Mouse (Mus musculus): ENCODE measurements around the gene Hypk.
A peak's percentile ranks its signal among the peaks of the same experiment; 100 is the strongest.
"Not testable (repeated sequence)": the region's sequence is repeated elsewhere in the genome, so short reads cannot be mapped to it uniquely, and the experiment has no call there.

The Hypk gene

GRCm38 (mm10) chr2:121448136-121448535 lies 5.0 kb upstream of the Hypk start:
- peak; percentile 45 for DNase-seq (ENCODE audit: low spot score)

GRCm38 (mm10) chr2:121448739-121449535 lies 4.2 kb upstream of the Hypk start, which contains the start of gene Serf2:
Gene Serf2, plus strand, starts transcription at chr2:121449195.
- DNase-seq (ENCODE audit: low spot score), result peak; percentile 99

- DNase-seq (ENCODE audit: low spot score), result no peak
Measured at GRCm38 (mm10) chr2:121449545-121450011, 3.5 kb upstream of the Hypk start.

DNA sequence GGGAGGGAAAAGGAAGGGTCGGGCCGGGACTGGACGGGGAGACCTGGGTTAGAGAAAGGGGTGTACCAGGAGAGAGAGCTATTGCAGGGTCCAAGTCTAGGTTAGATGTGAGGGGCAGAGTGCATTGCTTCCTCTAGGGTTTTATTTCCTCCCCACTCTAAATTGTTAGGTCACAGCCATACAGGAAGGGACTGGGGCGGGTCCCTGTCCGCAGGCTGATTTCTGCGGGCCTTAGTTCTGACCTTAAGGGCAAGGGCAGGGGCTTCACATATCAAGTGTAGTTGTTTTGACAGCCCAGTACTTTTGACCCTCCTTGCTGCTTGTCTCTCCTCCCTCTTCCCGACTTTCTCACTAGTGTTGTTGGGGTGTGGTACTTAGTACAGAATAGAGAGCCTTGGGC lies 3.0 kb upstream of the Hypk start:
- peak; percentile 30 for DNase-seq (ENCODE audit: low spot score)

- no peak for DNase-seq (ENCODE audit: low spot score)
Measured at GRCm38 (mm10) chr2:121452361-121452760, 729 bp upstream of the Hypk start.

DNA sequence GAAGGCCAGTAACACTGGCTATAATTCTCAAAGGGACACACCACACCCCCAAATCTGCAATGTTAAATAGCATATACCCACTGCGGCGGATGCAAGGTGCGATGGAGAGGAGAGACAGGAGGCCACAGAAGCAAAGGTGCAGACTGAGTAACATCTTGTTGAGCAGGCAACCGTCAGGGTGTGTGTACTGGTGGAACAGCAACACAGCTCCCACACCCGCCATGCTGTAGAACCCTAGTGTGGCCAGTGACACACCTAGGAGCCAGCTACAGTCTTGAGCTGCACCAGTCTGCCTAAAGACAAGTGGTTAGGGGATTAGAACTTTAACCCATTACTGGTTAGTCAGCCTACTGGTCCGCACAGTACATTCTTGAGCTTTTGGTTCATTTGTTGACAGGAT lies 827 bp downstream of the Hypk start:
- no peak for DNase-seq (ENCODE audit: low spot score)

DNA sequence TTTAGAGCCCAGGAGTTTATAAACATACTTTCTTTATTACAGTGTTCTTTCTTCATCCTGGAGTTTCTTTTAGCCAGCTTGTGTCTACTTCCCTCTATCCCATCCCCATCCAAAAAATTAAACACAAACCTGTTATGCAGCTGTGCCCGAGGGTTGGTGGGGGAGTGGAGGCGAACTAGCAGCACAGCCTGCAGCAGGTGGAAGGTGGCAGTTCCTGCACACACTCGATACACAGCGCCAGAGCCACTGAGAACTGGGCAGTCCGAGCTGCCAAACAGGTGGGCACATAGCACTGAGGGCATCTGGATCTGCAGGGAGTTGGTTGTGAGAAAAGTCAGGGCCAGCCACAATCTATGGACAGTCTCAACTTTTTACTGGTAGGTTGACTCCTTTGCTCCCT lies 2.4 kb downstream of the Hypk start:
- no peak for DNase-seq (ENCODE audit: low spot score)

- peak; percentile 96 for DNase-seq (ENCODE audit: low spot score)
Measured at GRCm38 (mm10) chr2:121456692-121457642, 3.9 kb downstream of the Hypk start, which contains the start of gene Serinc4. Gene Serinc4, minus strand, starts transcription at chr2:121456781.

GRCm38 (mm10) chr2:121460071-121460470 lies 7.0 kb downstream of the Hypk start:
- DNase-seq (ENCODE audit: low spot score), result no peak

GRCm38 (mm10) chr2:121468982-121469381 lies 15.9 kb downstream of the Hypk start:
- not testable (repeated sequence) for DNase-seq (ENCODE audit: low spot score)

- not testable (repeated sequence) for DNase-seq (ENCODE audit: low spot score)
Measured at GRCm38 (mm10) chr2:121472783-121473182, 19.7 kb downstream of the Hypk start.

DNA sequence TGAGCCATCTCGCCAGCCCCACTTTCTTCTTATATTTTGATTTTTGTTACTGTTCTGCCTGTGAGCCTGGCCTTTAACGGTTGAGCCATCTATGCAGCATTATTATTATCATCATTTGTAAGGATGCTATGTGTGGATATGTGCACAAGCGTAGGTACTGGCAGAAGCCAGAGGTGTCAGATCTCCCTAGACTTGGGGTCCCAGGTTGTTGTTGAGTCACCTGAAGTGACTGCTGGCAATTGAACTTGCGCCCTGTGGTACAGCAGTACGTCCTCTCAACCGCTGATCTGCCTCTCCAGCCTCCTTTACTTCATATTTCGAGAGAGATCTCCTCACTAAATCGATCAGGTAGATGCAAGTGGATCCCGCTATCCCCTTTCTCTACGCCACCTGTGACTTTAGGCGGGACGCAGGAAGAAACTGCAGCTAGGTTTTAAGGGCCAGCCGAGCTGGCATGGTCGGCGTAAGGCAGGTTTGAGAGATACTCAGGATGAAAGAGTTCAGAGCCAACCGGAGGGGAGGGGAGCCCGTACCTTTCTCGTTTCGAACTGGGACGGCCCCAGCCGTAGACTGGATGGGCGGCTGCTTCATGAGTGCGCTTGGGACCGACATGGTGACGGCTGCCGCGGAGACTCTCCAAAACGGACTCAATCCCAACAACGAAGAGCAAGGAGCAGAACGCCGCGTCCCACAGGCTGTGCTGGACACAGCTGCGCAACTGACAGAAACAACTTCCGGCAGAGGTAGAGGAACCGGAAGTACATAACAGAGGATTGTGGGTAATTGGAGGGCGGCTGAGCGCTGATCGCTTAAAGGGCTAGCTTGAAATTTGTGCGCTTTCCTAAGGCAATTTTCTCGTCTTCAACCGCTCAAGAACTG lies 20.4 kb downstream of the Hypk start, which contains the start of gene Mfap1b:
Gene Mfap1b (minus strand): TSS at position 767 of the 879 bp plus-strand sequence.
- DNase-seq (ENCODE audit: low spot score), result peak; percentile 95

DNA sequence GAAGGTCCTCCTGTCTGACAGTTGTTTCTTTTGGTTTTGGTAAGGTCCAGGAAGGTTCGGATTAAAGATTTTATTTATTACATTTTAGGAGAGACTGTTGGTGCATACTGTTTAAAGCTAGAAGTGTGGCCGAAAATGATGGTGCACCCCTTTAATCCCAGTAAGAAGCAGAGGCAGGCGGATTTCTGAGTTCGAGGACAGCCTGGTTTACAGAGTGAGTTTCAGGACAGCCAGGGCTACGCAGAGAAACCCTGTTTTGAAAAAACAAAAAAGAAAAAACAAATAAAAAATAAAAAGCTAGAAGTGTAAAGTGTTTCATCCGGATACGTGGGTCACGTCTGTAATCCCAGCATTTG lies 21.1 kb downstream of the Hypk start:
- no peak for DNase-seq (ENCODE audit: low spot score)

DNA sequence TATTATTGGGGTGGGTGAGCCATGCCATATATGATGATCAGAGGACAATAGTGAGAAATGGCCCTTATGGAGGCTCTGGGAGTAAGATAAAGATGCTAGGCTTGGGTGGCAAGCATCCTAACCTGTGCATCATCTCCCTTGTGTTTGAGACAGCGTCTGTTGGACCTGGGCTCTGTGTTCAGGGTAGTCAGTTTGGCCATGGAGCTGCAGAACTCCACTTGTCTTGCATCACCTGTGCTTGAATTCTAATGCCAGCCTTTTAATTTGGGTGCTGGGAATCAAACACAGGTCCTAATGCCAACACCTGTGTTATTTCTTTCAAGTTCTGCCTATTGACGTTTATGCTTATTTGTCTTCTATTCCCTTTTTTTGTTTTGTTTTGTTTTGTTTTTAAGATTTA lies 22.2 kb downstream of the Hypk start:
- not testable (repeated sequence) for DNase-seq (ENCODE audit: low spot score)

- DNase-seq (ENCODE audit: low spot score), result no peak
Measured at GRCm38 (mm10) chr2:121477491-121478266, 24.6 kb downstream of the Hypk start.

GRCm38 (mm10) chr2:121480498-121480897 lies 27.4 kb downstream of the Hypk start:
- peak; percentile 45 for DNase-seq (ENCODE audit: low spot score)

GRCm38 (mm10) chr2:121480916-121481315 lies 27.8 kb downstream of the Hypk start:
- not testable (repeated sequence) for DNase-seq (ENCODE audit: low spot score)

DNA sequence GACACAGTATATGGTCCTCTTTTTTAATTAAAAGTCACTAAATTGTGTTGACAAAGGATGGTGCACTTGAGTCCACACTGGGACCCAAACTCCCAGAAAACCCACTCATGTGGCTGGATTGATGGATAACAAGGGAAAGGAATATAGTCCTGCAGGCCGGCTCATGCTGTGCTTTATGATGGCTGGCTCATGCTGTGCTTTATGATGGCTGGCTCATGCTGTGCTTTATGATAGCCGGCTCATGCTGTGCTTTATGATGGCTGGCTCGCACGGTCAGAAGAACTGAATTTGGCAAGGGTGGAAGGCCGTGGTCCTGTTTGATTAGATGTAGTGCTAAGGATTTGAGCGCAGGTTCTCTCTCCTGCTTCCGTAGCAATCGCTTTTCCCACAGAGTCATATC lies 30.5 kb downstream of the Hypk start:
- DNase-seq (ENCODE audit: low spot score), result no peak

GRCm38 (mm10) chr2:121484403-121484802 lies 31.3 kb downstream of the Hypk start:
- DNase-seq (ENCODE audit: low spot score), result not testable (repeated sequence)

GRCm38 (mm10) chr2:121501550-121501949 lies 48.5 kb downstream of the Hypk start:
- not testable (repeated sequence) for DNase-seq (ENCODE audit: low spot score)

Data from embryo, embryonic 10 days (tissue).